Mouse (Mus musculus) limb, embryonic 12.5 days (tissue): ENCODE measurements at regions not wholly inside any gene's neighbourhood (a gene's known extent, or its start where the extent isn't known, plus 50 kb on each side); places are given as distances from the start of the nearest gene placed in this dataset.

Experiments
- ATAC-seq: fragments of 200-750 bp; cut with Nextera tagmentation; 2 replicates; pipeline ENCODE4 v1.8.0; 2017; ENCODE audit warnings: low read depth, moderate TSS enrichment; ENCODE audit not compliant: insufficient number of reproducible peaks, insufficient read depth, low FRiP score, low TSS enrichment
- H3K27ac ChIP-seq: fragments of 300-500 bp; sonication (generic); 2 replicates; pipeline ENCODE4 v1.5.1; 2016; ENCODE audit warnings: mild to moderate bottlenecking, moderate library complexity
- H3K27me3 ChIP-seq: fragments of 300-500 bp; sonication (generic); 2 replicates; pipeline ENCODE4 v1.6.1; 2016; ENCODE audit warnings: mild to moderate bottlenecking, moderate library complexity
- H3K36me3 ChIP-seq: fragments of 300-500 bp; sonication (generic); 2 replicates; pipeline ENCODE4 v1.6.1; 2016; ENCODE audit warnings: mild to moderate bottlenecking, moderate library complexity
- H3K4me1 ChIP-seq: fragments of 300-500 bp; sonication (generic); replicated peaks from 2 replicates; pipeline ENCODE4 v1.6.1; 2016
- H3K4me2 ChIP-seq: fragments of 300-500 bp; sonication (generic); 2 replicates; pipeline ENCODE4 v1.6.1; 2016; ENCODE audit warnings: mild to moderate bottlenecking, moderate library complexity
- H3K4me3 ChIP-seq: fragments of 300-500 bp; sonication (generic); replicated peaks from 2 replicates; pipeline ENCODE4 v1.5.1; 2016; ENCODE audit warnings: mild to moderate bottlenecking
- H3K9ac ChIP-seq: fragments of 300-500 bp; sonication (generic); replicated peaks from 2 replicates; pipeline ENCODE4 v1.6.1; 2016; ENCODE audit warnings: mild to moderate bottlenecking, moderate library complexity
- H3K9me3 ChIP-seq: fragments of 300-500 bp; sonication (generic); 2 replicates; pipeline ENCODE4 v1.6.1; 2016; ENCODE audit warnings: mild to moderate bottlenecking, moderate library complexity
- WGBS: fragments of 180-500 bp; shearing (Covaris S2); methylation state at CpG from one replicate; pipeline ENCODE4 v1.1.7; 2016; 5-methylcytosine and 5-hydroxymethylcytosine counted together

- H3K36me3 ChIP-seq = no peaks in the 10 kb centered on the region
- no peak overlapping the region for H3K9ac ChIP-seq
- no peaks in the 10 kb centered on the region for H3K9me3 ChIP-seq
- no peaks in the 10 kb centered on the region for H3K27me3 ChIP-seq
- no peak overlapping the region for H3K4me3 ChIP-seq
- no peak overlapping the region for H3K27ac ChIP-seq
- no peak for ATAC-seq
- no peak overlapping the region for H3K4me2 ChIP-seq
- H3K4me1 ChIP-seq = no peaks in the 10 kb centered on the region
- 82% methylated on average over 2 of the region's 2 CpGs for WGBS
Observed at GRCm38 (mm10) chr5:126148908-126149307, 617.3 kb downstream of the Tmem132b start.

GRCm38 (mm10) chr5:126155216-126155880, 623.8 kb downstream of the Tmem132b start:
- no peaks in the 10 kb centered on the region for H3K36me3 ChIP-seq
- H3K27ac ChIP-seq = no peak overlapping the region
- no peak overlapping the region for H3K4me2 ChIP-seq
- H3K9me3 ChIP-seq = no peaks in the 10 kb centered on the region
- H3K27me3 ChIP-seq = no peaks in the 10 kb centered on the region
- H3K4me3 ChIP-seq = no peak overlapping the region
- 61% methylated on average over 6 of the region's 6 CpGs for WGBS
- ATAC-seq = no peak
- H3K4me1 ChIP-seq = no peaks in the 10 kb centered on the region
- no peak overlapping the region for H3K9ac ChIP-seq

GRCm38 (mm10) chr5:126186111-126186510, 654.5 kb downstream of the Tmem132b start:
- Histone ChIP-seq H3K4me1 (no peaks in the 10 kb centered on the region), H3K4me3 (no peak overlapping the region), H3K36me3 (no peaks in the 10 kb centered on the region), H3K27me3 (no peaks in the 10 kb centered on the region), H3K9ac (no peak overlapping the region), H3K27ac (no peak overlapping the region), H3K4me2 (no peak overlapping the region), H3K9me3 (no peaks in the 10 kb centered on the region)
- 58% methylated on average over 5 of the region's 5 CpGs for WGBS
- no peak for ATAC-seq

- H3K27me3 ChIP-seq = no peaks in the 10 kb centered on the region
- H3K9me3 ChIP-seq = no peaks in the 10 kb centered on the region
- 72% methylated on average over 4 of the region's 4 CpGs for WGBS
- no peak overlapping the region for H3K9ac ChIP-seq
- H3K4me3 ChIP-seq = no peak overlapping the region
- no peaks in the 10 kb centered on the region for H3K4me1 ChIP-seq
- no peaks in the 10 kb centered on the region for H3K36me3 ChIP-seq
- ATAC-seq = no peak
- H3K27ac ChIP-seq = no peak overlapping the region
- H3K4me2 ChIP-seq = no peak overlapping the region
Observed at GRCm38 (mm10) chr5:126199876-126200275, 668.3 kb downstream of the Tmem132b start.

GRCm38 (mm10) chr5:126201535-126201934, 670.0 kb downstream of the Tmem132b start:
- no peaks in the 10 kb centered on the region for H3K9me3 ChIP-seq
- no peaks in the 10 kb centered on the region for H3K27me3 ChIP-seq
- ATAC-seq = no peak
- H3K27ac ChIP-seq = no peak overlapping the region
- H3K4me2 ChIP-seq = no peak overlapping the region
- H3K36me3 ChIP-seq = no peaks in the 10 kb centered on the region
- no peaks in the 10 kb centered on the region for H3K4me1 ChIP-seq
- no peak overlapping the region for H3K9ac ChIP-seq
- WGBS = 22% methylated on average over 4 of the region's 4 CpGs
- H3K4me3 ChIP-seq = no peak overlapping the region

- no peak for ATAC-seq
- H3K9ac ChIP-seq = no peak overlapping the region
- H3K27ac ChIP-seq = no peak overlapping the region
- H3K36me3 ChIP-seq = no peaks in the 10 kb centered on the region
- H3K9me3 ChIP-seq = no peaks in the 10 kb centered on the region
- H3K4me3 ChIP-seq = no peak overlapping the region
- 26% methylated on average over 9 of the region's 9 CpGs for WGBS
- no peak overlapping the region for H3K4me2 ChIP-seq
- H3K27me3 ChIP-seq = no peaks in the 10 kb centered on the region
- no peaks in the 10 kb centered on the region for H3K4me1 ChIP-seq
Observed at GRCm38 (mm10) chr5:126201996-126202395, 670.4 kb downstream of the Tmem132b start.

GRCm38 (mm10) chr5:126217016-126217415, 685.4 kb downstream of the Tmem132b start:
- Histone ChIP-seq H3K4me1 (no peaks in the 10 kb centered on the region), H3K27ac (no peak overlapping the region), H3K27me3 (no peaks in the 10 kb centered on the region), H3K4me2 (no peak overlapping the region), H3K36me3 (no peaks in the 10 kb centered on the region), H3K9me3 (no peaks in the 10 kb centered on the region), H3K4me3 (no peak overlapping the region), H3K9ac (no peak overlapping the region)
- ATAC-seq = no peak
- WGBS = 90% methylated on average over 5 of the region's 5 CpGs

GRCm38 (mm10) chr5:126217746-126218145, 686.2 kb downstream of the Tmem132b start:
- Histone ChIP-seq H3K9ac (no peak overlapping the region), H3K27me3 (no peaks in the 10 kb centered on the region), H3K36me3 (no peaks in the 10 kb centered on the region), H3K4me3 (no peak overlapping the region), H3K4me1 (no peaks in the 10 kb centered on the region), H3K9me3 (no peaks in the 10 kb centered on the region), H3K4me2 (no peak overlapping the region), H3K27ac (no peak overlapping the region)
- ATAC-seq = no peak
- WGBS = 82% methylated on average over 1 of the region's 1 CpGs

- Histone ChIP-seq H3K9ac (no peak overlapping the region), H3K27ac (no peak overlapping the region), H3K4me2 (no peak overlapping the region), H3K4me3 (no peak overlapping the region), H3K4me1 (no peaks in the 10 kb centered on the region), H3K36me3 (no peaks in the 10 kb centered on the region), H3K9me3 (no peaks in the 10 kb centered on the region), H3K27me3 (no peaks in the 10 kb centered on the region)
- no peak for ATAC-seq
- 88% methylated on average over 3 of the region's 3 CpGs for WGBS
Observed at GRCm38 (mm10) chr5:126223696-126224095, 692.1 kb downstream of the Tmem132b start.

- no peaks in the 10 kb centered on the region for H3K36me3 ChIP-seq
- no peaks in the 10 kb centered on the region for H3K4me1 ChIP-seq
- WGBS = 69% methylated on average over 4 of the region's 4 CpGs
- H3K27ac ChIP-seq = no peak overlapping the region
- no peak for ATAC-seq
- no peaks in the 10 kb centered on the region for H3K27me3 ChIP-seq
- H3K9me3 ChIP-seq = no peaks in the 10 kb centered on the region
- no peak overlapping the region for H3K4me3 ChIP-seq
- no peak overlapping the region for H3K9ac ChIP-seq
- no peak overlapping the region for H3K4me2 ChIP-seq
Observed at GRCm38 (mm10) chr5:126230768-126231167, 699.2 kb downstream of the Tmem132b start.

- WGBS = 81% methylated on average over 3 of the region's 3 CpGs
Observed at GRCm38 (mm10) chr5:126238071-126238470, 706.5 kb downstream of the Tmem132b start.

GRCm38 (mm10) chr5:126245776-126246175, 714.2 kb downstream of the Tmem132b start:
- no peak overlapping the region for H3K27ac ChIP-seq
- no peaks in the 10 kb centered on the region for H3K4me1 ChIP-seq
- no peaks in the 10 kb centered on the region for H3K27me3 ChIP-seq
- no peaks in the 10 kb centered on the region for H3K9me3 ChIP-seq
- WGBS = 82% methylated on average over 2 of the region's 2 CpGs
- H3K4me3 ChIP-seq = no peak overlapping the region
- no peak overlapping the region for H3K4me2 ChIP-seq
- ATAC-seq = no peak
- H3K36me3 ChIP-seq = no peaks in the 10 kb centered on the region
- H3K9ac ChIP-seq = no peak overlapping the region

More at GRCm38 (mm10) chr5:126238071-126238470, 706.5 kb downstream of the Tmem132b start:
- no peak overlapping the region for H3K9ac ChIP-seq
- ATAC-seq = no peak
- no peaks in the 10 kb centered on the region for H3K4me1 ChIP-seq
- H3K4me2 ChIP-seq = no peak overlapping the region
- H3K27ac ChIP-seq = no peak overlapping the region
- H3K27me3 ChIP-seq = no peaks in the 10 kb centered on the region
- H3K4me3 ChIP-seq = no peak overlapping the region
- H3K9me3 ChIP-seq = no peaks in the 10 kb centered on the region
- no peaks in the 10 kb centered on the region for H3K36me3 ChIP-seq
